Mouse (Mus musculus): ENCODE measurements around the gene Pfn3.

Gene Pfn3

GRCm38 (mm10) chr13:55398088-55398487, 16.9 kb downstream of the Pfn3 start, which contains the start of gene Slc34a1:
Gene Slc34a1, plus strand, starts transcription at chr13:55398187.
- DNase-seq (ENCODE audit: low spot score in 2 of 2): no peak

GRCm38 (mm10) chr13:55392933-55393332, 22.1 kb downstream of the Pfn3 start:
- peak in 1 of 2 experiments; percentile 39 for DNase-seq (ENCODE audit: low spot score in 2 of 2)

GRCm38 (mm10) chr13:55391626-55392029, 23.4 kb downstream of the Pfn3 start:
- no peak for DNase-seq (ENCODE audit: low spot score in 2 of 2)

GRCm38 (mm10) chr13:55390644-55391043, 24.4 kb downstream of the Pfn3 start:
- DNase-seq (ENCODE audit: low spot score in 2 of 2): no peak

- no peak for DNase-seq (ENCODE audit: low spot score in 2 of 2)
Measured at GRCm38 (mm10) chr13:55381790-55382189, 33.2 kb downstream of the Pfn3 start.

- no peak for DNase-seq (ENCODE audit: low spot score in 2 of 2)
Measured at GRCm38 (mm10) chr13:55378907-55379580, 36.0 kb downstream of the Pfn3 start.

GRCm38 (mm10) chr13:55375877-55376276, 39.2 kb downstream of the Pfn3 start:
- no peak for DNase-seq (ENCODE audit: low spot score in 2 of 2)

GRCm38 (mm10) chr13:55374206-55374924, 40.7 kb downstream of the Pfn3 start:
- DNase-seq (ENCODE audit: low spot score in 2 of 2): no peak

- no peak for DNase-seq (ENCODE audit: low spot score in 2 of 2)
Measured at GRCm38 (mm10) chr13:55371740-55372139, 43.3 kb downstream of the Pfn3 start.

GRCm38 (mm10) chr13:55371007-55371681, 43.9 kb downstream of the Pfn3 start:
- no peak for DNase-seq (ENCODE audit: low spot score in 2 of 2)

- DNase-seq (ENCODE audit: low spot score in 2 of 2): no peak
Measured at GRCm38 (mm10) chr13:55370234-55370633, 44.8 kb downstream of the Pfn3 start.

GRCm38 (mm10) chr13:55369531-55370114, 45.4 kb downstream of the Pfn3 start, which contains the start of gene Rgs14:
Gene Rgs14, plus strand, starts transcription at chr13:55369732.
- DNase-seq (ENCODE audit: low spot score in 2 of 2): peak; percentile 63 to 70

- DNase-seq (ENCODE audit: low spot score in 2 of 2): no peak
Measured at GRCm38 (mm10) chr13:55368401-55368800, 46.6 kb downstream of the Pfn3 start.

Measured in natural killer cell, adult 2 months (primary cell).